Mouse (Mus musculus) intestine, embryonic 16.5 days (tissue): ENCODE results near the gene Nlgn2. TPM values are rescaled to one million over a fixed set of nuclear protein-coding genes. Genes with fewer than 3 reads are reported as not detected.

Experiments
- ATAC-seq: fragments of 200-750 bp; cut with Nextera tagmentation; 2 replicates; pipeline ENCODE4 v1.8.0; 2017; ENCODE audit warnings: moderate TSS enrichment, moderate library complexity
- H3K27ac ChIP-seq: fragments of 300-500 bp; sonication (generic); 2 replicates; pipeline ENCODE4 v1.5.1; 2014; ENCODE audit warnings: mild to moderate bottlenecking, low read length
- H3K27me3 ChIP-seq: fragments of 300-500 bp; sonication (generic); replicated peaks from 2 replicates; pipeline ENCODE4 v1.6.1; 2014; ENCODE audit warnings: low read length, control low read depth, mixed read lengths; ENCODE audit not compliant: control insufficient read depth, insufficient read depth
- H3K36me3 ChIP-seq: fragments of 300-500 bp; sonication (generic); 2 replicates; pipeline ENCODE4 v1.6.1; 2014; ENCODE audit warnings: low read length, control low read depth; ENCODE audit not compliant: control insufficient read depth, insufficient read depth
- H3K4me1 ChIP-seq: fragments of 300-500 bp; sonication (generic); 2 replicates; pipeline ENCODE4 v1.6.1; 2014; ENCODE audit warnings: low read length, control low read depth, mixed read lengths; ENCODE audit not compliant: control insufficient read depth, insufficient read depth
- H3K4me2 ChIP-seq: fragments of 300-500 bp; sonication (generic); 2 replicates; pipeline ENCODE4 v1.6.1; 2014; ENCODE audit warnings: low read depth, low read length, control low read depth
- H3K4me3 ChIP-seq: fragments of 300-500 bp; sonication (generic); 2 replicates; pipeline ENCODE4 v1.5.1; 2014; ENCODE audit warnings: mild to moderate bottlenecking, low read length
- H3K9ac ChIP-seq: fragments of 300-500 bp; sonication (generic); 2 replicates; pipeline ENCODE4 v1.6.1; 2014; ENCODE audit warnings: low read depth, low read length
- H3K9me3 ChIP-seq: fragments of 300-500 bp; sonication (generic); 2 replicates; pipeline ENCODE4 v1.6.1; 2016; ENCODE audit warnings: low read length, control low read depth; ENCODE audit not compliant: control insufficient read depth
- whole genome bisulfite sequencing: fragments of 180-500 bp; shearing (Covaris S2); extraction: QIAGEN DNeasy Blood & Tissue Kit; methylation state at CpG from one replicate; pipeline ENCODE4 v1.1.7; 2014; 5-methylcytosine and 5-hydroxymethylcytosine counted together
- polyA plus RNA-seq: library from polyadenylated mRNA; unstranded; fragments of >200 nt; fragmentation: Nextera tagmentation; extraction: Ambion mirVana; gene quantifications from 2 replicates; pipeline ENCODE4 v1.2.1, GENCODE M21; 2015

Gene Nlgn2
- polyA plus RNA-seq, 1 experiment from 2014 or later: 4.1 TPM

DNA sequence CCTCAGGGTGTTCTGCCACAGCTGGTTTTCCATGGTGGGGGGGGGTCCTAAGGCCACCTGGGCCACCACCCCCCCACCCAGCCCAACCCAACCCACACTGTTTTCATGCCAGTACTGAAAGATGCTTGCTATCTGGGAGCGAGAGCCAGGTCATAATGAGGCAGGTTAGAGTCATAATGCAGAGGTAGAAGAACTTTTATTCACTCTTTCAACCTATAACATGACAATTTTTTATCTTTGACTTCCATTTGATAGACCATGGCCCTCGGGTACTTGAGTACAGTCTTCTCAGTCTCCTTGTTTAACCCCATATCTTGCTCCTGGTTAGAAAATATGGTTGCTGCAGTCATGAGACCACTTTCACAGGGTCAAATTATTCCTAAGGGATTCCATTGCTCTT is 19.2 kb downstream of the Nlgn2 start, which contains the start of gene Spem2:
TSS of gene Spem2 (minus strand) at position 101 of the 400 bp plus-strand sequence.
- no peaks in the 10 kb centered on the region for H3K27me3 ChIP-seq
- no peak within 1 kb of the TSS for H3K9ac ChIP-seq
- no peak within 1 kb of the TSS for H3K4me2 ChIP-seq
- no peaks in the 10 kb centered on the region for H3K4me1 ChIP-seq
- H3K27ac ChIP-seq: no peak within 1 kb of the TSS
- 77% methylated on average over 2 of the region's 2 CpGs for WGBS
- no peak for ATAC-seq
- H3K4me3 ChIP-seq: no peak within 1 kb of the TSS
- peaks cover 9% of the 10 kb centered on the region for H3K9me3 ChIP-seq
- no peaks in the 10 kb centered on the region for H3K36me3 ChIP-seq

DNA sequence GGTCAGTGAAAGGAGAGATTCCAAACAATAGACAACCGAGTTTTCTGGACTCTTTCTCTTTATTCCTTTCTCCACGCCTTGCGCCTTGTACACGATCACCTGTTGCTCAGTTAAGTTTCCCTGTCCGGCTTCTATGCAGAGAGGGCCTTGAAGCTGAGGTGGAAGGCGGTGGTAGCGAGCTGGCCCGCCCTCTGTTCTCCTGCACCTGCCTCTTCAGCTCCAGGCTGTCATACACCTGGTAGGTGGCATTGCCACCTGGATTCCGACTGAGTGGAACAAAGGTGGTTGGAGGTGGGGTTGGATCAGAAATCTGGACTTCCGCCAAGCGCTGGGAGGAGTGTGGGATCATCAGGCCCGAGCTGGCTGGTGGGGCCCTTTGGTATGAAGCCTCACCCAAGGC is 21.1 kb downstream of the Nlgn2 start:
- H3K4me1 ChIP-seq: no peaks in the 10 kb centered on the region
- no peak overlapping the region for H3K27ac ChIP-seq
- H3K9me3 ChIP-seq: peaks cover 9% of the 10 kb centered on the region
- H3K4me2 ChIP-seq: no peak overlapping the region
- WGBS: 87% methylated on average over 12 of the region's 12 CpGs
- ATAC-seq: peak; percentile 65
- no peak overlapping the region for H3K9ac ChIP-seq
- no peaks in the 10 kb centered on the region for H3K27me3 ChIP-seq
- H3K36me3 ChIP-seq: no peaks in the 10 kb centered on the region
- H3K4me3 ChIP-seq: no peak overlapping the region

DNA sequence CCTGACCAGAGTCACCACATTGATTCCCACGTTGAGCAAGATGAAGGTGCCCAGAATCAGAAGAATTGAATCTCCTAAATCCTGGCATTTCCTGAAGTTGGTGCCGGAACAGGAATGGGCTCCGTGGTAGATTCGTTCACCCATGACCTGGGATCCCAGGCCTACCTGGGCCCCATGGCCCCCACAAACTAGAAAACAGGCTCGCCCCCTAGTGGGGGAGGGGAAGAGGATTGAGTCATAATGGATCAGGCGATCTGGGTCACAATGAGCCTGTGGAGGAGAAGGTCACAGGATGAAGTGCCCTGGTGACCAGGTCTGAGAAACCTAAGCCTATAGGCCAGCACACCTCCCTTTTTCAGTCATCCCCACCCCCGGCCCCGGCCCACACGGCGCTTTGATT is 22.4 kb downstream of the Nlgn2 start, which contains the start of gene Gm39566:
TSS of gene Gm39566 (minus strand) at position 144 of the 400 bp plus-strand sequence.
- peaks cover 9% of the 10 kb centered on the region for H3K9me3 ChIP-seq
- no peak within 1 kb of the TSS for H3K4me2 ChIP-seq
- H3K4me1 ChIP-seq: no peaks in the 10 kb centered on the region
- H3K4me3 ChIP-seq: no peak within 1 kb of the TSS
- H3K36me3 ChIP-seq: no peaks in the 10 kb centered on the region
- ATAC-seq: no peak
- 56% methylated on average over 10 of the region's 10 CpGs for WGBS
- H3K27ac ChIP-seq: no peak within 1 kb of the TSS
- H3K27me3 ChIP-seq: no peaks in the 10 kb centered on the region
- no peak within 1 kb of the TSS for H3K9ac ChIP-seq

DNA sequence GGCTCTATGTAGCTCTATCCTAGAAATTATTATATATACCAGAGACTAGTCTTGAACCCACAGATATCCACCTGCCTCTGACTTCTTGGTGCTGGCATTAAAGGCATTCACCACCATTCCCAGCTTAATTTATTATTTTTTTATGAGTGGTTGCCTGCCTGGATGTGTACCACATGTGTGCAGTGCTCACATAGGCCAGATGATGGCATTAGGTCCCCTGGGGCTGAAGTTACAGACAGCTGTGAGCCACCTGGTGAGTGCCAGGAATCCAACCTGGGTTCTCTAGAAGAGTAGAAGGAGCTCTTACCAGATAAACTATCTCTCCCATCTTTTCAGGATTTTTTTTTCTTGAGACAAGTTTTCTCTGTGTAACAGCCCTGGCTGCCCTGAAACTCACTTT is 27.3 kb downstream of the Nlgn2 start:
- Histone ChIP-seq H3K27me3 (no peaks in the 10 kb centered on the region), H3K4me3 (no peak overlapping the region), H3K9ac (no peak overlapping the region), H3K36me3 (no peaks in the 10 kb centered on the region), H3K9me3 (no peaks in the 10 kb centered on the region), H3K4me1 (no peaks in the 10 kb centered on the region), H3K4me2 (no peak overlapping the region), H3K27ac (no peak overlapping the region)
- ATAC-seq: no peak

DNA sequence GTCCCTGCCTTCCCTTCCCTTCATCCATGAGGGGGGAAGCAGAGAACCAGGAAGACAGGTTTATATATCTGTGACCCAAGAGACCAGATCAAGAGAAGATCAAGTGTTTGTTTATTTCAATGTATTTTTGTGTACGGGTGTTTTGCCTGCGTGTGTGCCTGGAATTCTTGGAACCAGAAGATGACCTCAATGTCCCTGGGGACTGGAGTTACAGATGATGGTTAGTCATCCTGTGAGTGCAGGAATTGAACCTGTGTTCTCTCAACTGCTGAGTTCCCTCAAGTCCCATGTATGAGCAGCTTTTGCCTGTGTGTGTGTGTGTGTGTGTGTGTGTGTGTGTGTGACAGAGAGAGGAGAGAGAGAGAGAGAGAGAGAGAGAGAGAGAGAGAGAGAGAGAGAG is 29.9 kb downstream of the Nlgn2 start:
- Histone ChIP-seq H3K27ac (no peak overlapping the region), H3K4me2 (no peak overlapping the region), H3K9ac (no peak overlapping the region), H3K4me1 (peaks cover 17% of the 10 kb centered on the region), H3K36me3 (no peaks in the 10 kb centered on the region), H3K9me3 (no peaks in the 10 kb centered on the region), H3K4me3 (no peak overlapping the region), H3K27me3 (no peaks in the 10 kb centered on the region)
- WGBS: 57% methylated on average over 2 of the region's 2 CpGs
- no peak for ATAC-seq

- Histone ChIP-seq H3K4me2 (no peak overlapping the region), H3K4me1 (peaks cover 30% of the 10 kb centered on the region), H3K9me3 (no peaks in the 10 kb centered on the region), H3K27me3 (0 out of 2 replicates have a peak, but pooled peaks cover 5% of the 10 kb centered on the region), H3K9ac (no peak overlapping the region), H3K36me3 (no peaks in the 10 kb centered on the region), H3K4me3 (no peak overlapping the region), H3K27ac (no peak overlapping the region)
- ATAC-seq: no peak
- WGBS: 79% methylated on average over 4 of the region's 4 CpGs
Measured at GRCm38 (mm10) chr11:69806378-69806777, 31.2 kb downstream of the Nlgn2 start.

DNA sequence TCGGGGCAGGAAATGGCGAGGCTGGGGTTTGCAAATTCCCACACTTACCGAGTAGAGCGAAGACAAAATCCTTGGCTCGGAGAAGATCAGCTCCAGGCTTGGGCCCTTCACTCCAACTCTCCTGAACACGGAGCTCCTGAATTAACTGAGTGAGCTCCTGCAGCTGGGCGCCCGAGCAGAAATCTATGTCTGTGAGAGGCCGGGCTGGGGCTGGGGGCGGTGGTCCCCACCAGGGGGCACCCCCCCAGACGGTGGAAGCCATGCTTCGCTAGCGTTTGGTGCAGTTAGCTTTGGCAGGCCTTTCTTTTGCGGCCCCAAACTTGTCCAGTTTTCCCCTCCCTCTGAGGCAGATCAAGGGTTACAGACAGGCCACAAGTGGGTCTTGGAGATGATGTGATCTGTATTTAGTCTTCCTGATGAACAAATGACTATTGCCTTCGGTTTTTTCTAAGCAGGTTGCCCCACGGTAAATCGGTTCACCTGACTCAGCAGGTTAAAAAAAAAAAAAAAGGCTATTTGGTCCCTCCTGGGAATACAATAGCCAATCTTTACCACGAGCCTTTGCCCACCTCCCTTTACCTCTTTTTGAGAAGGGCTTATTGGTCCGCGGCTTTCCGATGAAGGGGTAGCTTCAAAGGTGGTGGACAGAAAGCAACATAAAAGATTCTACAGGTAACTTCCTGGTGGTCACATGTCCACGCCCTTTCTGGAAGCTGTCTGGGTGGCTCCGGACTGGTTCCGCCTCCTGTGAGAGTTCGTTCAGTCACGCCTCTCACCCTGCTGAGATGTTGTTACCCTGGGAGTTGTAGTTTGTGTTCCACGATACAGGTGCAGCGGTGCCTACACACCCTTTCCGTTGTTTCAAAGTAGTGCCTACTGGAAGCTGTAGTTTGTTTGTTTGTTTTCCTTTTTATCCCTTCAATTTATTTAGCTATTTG is 32.3 kb downstream of the Nlgn2 start, which contains the start of gene Tmem102:
TSS of gene Tmem102 (minus strand) at position 653 of the 938 bp plus-strand sequence.
- H3K4me1 ChIP-seq: peaks cover 40% of the 10 kb centered on the region
- H3K9me3 ChIP-seq: no peaks in the 10 kb centered on the region
- peak within 1 kb of the TSS; percentile 89 for H3K27ac ChIP-seq
- H3K27me3 ChIP-seq: 0 out of 2 replicates have a peak, but pooled peaks cover 5% of the 10 kb centered on the region
- H3K36me3 ChIP-seq: no peaks in the 10 kb centered on the region
- H3K4me2 ChIP-seq: peak within 1 kb of the TSS; percentile 98
- ATAC-seq: peak; percentile 39
- WGBS: 9% methylated on average over 29 of the region's 29 CpGs
- H3K9ac ChIP-seq: peak within 1 kb of the TSS; percentile 82
- H3K4me3 ChIP-seq: peak within 1 kb of the TSS; percentile 64

DNA sequence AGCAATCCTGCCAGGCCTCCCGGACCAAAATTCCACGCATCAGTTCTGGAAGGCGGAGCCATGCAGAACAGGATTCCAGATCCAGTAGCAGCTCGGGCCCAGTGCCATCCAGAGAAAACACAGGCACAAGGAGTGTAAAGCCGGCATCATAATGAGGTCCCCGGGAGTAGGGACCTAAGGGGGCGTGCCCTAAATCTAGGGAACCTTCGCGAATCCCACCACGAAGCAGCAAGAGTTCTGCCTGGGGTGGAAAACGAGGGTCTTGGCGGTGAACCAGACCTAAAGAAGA is 33.0 kb downstream of the Nlgn2 start:
- no peaks in the 10 kb centered on the region for H3K9me3 ChIP-seq
- H3K36me3 ChIP-seq: no peaks in the 10 kb centered on the region
- H3K27ac ChIP-seq: peak overlapping the region; percentile 89
- H3K9ac ChIP-seq: peak overlapping the region; percentile 82
- H3K27me3 ChIP-seq: 0 out of 2 replicates have a peak, but pooled peaks cover 5% of the 10 kb centered on the region
- H3K4me2 ChIP-seq: peak overlapping the region; percentile 98
- H3K4me1 ChIP-seq: peaks cover 47% of the 10 kb centered on the region
- peak overlapping the region; percentile 64 for H3K4me3 ChIP-seq
- WGBS: 12% methylated on average over 12 of the region's 12 CpGs
- no peak for ATAC-seq

GRCm38 (mm10) chr11:69803786-69804651 is 33.6 kb downstream of the Nlgn2 start:
- H3K4me3 ChIP-seq: peak overlapping the region; percentile 64
- 2% methylated on average over 57 of the region's 60 CpGs for WGBS
- ATAC-seq: peak; percentile 84
- no peaks in the 10 kb centered on the region for H3K9me3 ChIP-seq
- peak overlapping the region; percentile 98 for H3K4me2 ChIP-seq
- 0 out of 2 replicates have a peak, but pooled peaks cover 5% of the 10 kb centered on the region for H3K27me3 ChIP-seq
- no peaks in the 10 kb centered on the region for H3K36me3 ChIP-seq
- H3K27ac ChIP-seq: peak overlapping the region; percentile 89
- peak overlapping the region; percentile 82 for H3K9ac ChIP-seq
- H3K4me1 ChIP-seq: peaks cover 52% of the 10 kb centered on the region
